Mouse (Mus musculus): ENCODE measurements around the gene 1700029P11Rik. TPM values are rescaled to one million over a fixed set of nuclear protein-coding genes. Genes with fewer than 3 reads are reported as not detected.

Gene 1700029P11Rik
- polyA plus RNA-seq, 1 experiment from 2014 or later: not detected

GRCm38 (mm10) chr15:82023965-82024635 lies 43.8 kb downstream of the 1700029P11Rik start:
- WGBS: 91% methylated on average over 6 of the region's 6 CpGs
- H3K36me3 ChIP-seq (replicated peaks): peaks cover 98% of the 10 kb centered on the region
- H3K4me3 ChIP-seq: no peak overlapping the region

GRCm38 (mm10) chr15:82027276-82027675 lies 46.9 kb downstream of the 1700029P11Rik start:
- Histone ChIP-seq H3K36me3 (replicated peaks) (peaks cover 100% of the 10 kb centered on the region), H3K27me3 (ENCODE audit: poor library complexity, severe bottlenecking) (no peaks in the 10 kb centered on the region), H3K4me1 (no peaks in the 10 kb centered on the region), H3K27ac (no peak overlapping the region), H3K4me3 (no peak overlapping the region), H3K9me3 (no peaks in the 10 kb centered on the region)
- no peak for DNase-seq (ENCODE audit: extremely low spot score, low spot score)
- 94% methylated on average over 7 of the region's 7 CpGs for WGBS

More at GRCm38 (mm10) chr15:82023965-82024635, 43.8 kb downstream of the 1700029P11Rik start:
- H3K27ac ChIP-seq: no peak overlapping the region
- H3K27me3 ChIP-seq (ENCODE audit: poor library complexity, severe bottlenecking): no peaks in the 10 kb centered on the region
- H3K9me3 ChIP-seq: no peaks in the 10 kb centered on the region
- no peak for DNase-seq (ENCODE audit: extremely low spot score, low spot score)
- H3K4me1 ChIP-seq: no peaks in the 10 kb centered on the region

GRCm38 (mm10) chr15:82027726-82028125 lies 47.4 kb downstream of the 1700029P11Rik start:
- H3K4me1 ChIP-seq: no peaks in the 10 kb centered on the region
- 92% methylated on average over 7 of the region's 7 CpGs for WGBS
- H3K9me3 ChIP-seq: no peaks in the 10 kb centered on the region
- DNase-seq (ENCODE audit: extremely low spot score, low spot score): no peak
- no peak overlapping the region for H3K4me3 ChIP-seq
- H3K27me3 ChIP-seq (ENCODE audit: poor library complexity, severe bottlenecking): no peaks in the 10 kb centered on the region
- H3K27ac ChIP-seq: no peak overlapping the region
- H3K36me3 ChIP-seq (replicated peaks): peaks cover 99% of the 10 kb centered on the region

Other genes starting within 250 kb of the 1700029P11Rik start
- gene Zc3h7b, start 235.5 kb upstream of the 1700029P11Rik start, polyA plus RNA-seq (2016; fragmentation: Nextera tagmentation; extraction: Ambion mirVana): 43.4 and 44.3 TPM in 2 replicates
- gene Rangap1, start 235.0 kb upstream of the 1700029P11Rik start, polyA plus RNA-seq (2016; fragmentation: Nextera tagmentation; extraction: Ambion mirVana): 196 and 198 TPM in 2 replicates
- gene Tef, start 178.1 kb upstream of the 1700029P11Rik start, polyA plus RNA-seq (2016; fragmentation: Nextera tagmentation; extraction: Ambion mirVana): 13.5 and 13.7 TPM in 2 replicates
- 20.1 and 20.3 TPM in 2 replicates for gene Tob2, start 121.7 kb upstream of the 1700029P11Rik start, polyA plus RNA-seq (2016; fragmentation: Nextera tagmentation; extraction: Ambion mirVana)
- 255 and 271 TPM in 2 replicates for gene Phf5a, start 108.6 kb upstream of the 1700029P11Rik start, polyA plus RNA-seq (2016; fragmentation: Nextera tagmentation; extraction: Ambion mirVana)
- gene Aco2, start 108.2 kb upstream of the 1700029P11Rik start, polyA plus RNA-seq (2016; fragmentation: Nextera tagmentation; extraction: Ambion mirVana): 147 and 148 TPM in 2 replicates
- 84.0 and 90.8 TPM in 2 replicates for gene Polr3h, start 54.3 kb upstream of the 1700029P11Rik start, polyA plus RNA-seq (2016; fragmentation: Nextera tagmentation; extraction: Ambion mirVana)
- gene Csdc2, start 43.8 kb upstream of the 1700029P11Rik start, polyA plus RNA-seq (2016; fragmentation: Nextera tagmentation; extraction: Ambion mirVana): 9.2 and 10.7 TPM in 2 replicates
- gene Pmm1, start 19.6 kb upstream of the 1700029P11Rik start, polyA plus RNA-seq (2016; fragmentation: Nextera tagmentation; extraction: Ambion mirVana): 37.1 and 39.3 TPM in 2 replicates
- 90.8 and 94.9 TPM in 2 replicates for gene Xrcc6, start 7.3 kb downstream of the 1700029P11Rik start, polyA plus RNA-seq (2016; fragmentation: Nextera tagmentation; extraction: Ambion mirVana)
- gene Desi1, start 53.3 kb downstream of the 1700029P11Rik start, polyA plus RNA-seq (2016; fragmentation: Nextera tagmentation; extraction: Ambion mirVana): 35.2 and 36.5 TPM in 2 replicates
- 386 and 402 TPM in 2 replicates for gene Snu13, start 67.1 kb downstream of the 1700029P11Rik start, polyA plus RNA-seq (2016; fragmentation: Nextera tagmentation; extraction: Ambion mirVana)
- gene 4930407I10Rik, start 78.6 kb downstream of the 1700029P11Rik start, polyA plus RNA-seq (2016; fragmentation: Nextera tagmentation; extraction: Ambion mirVana): not detected in 2 replicates
- gene Mei1, start 89.5 kb downstream of the 1700029P11Rik start, polyA plus RNA-seq (2016; fragmentation: Nextera tagmentation; extraction: Ambion mirVana): 0.06 and 0.11 TPM in 2 replicates
- gene Ccdc134, start 147.4 kb downstream of the 1700029P11Rik start, polyA plus RNA-seq (2016; fragmentation: Nextera tagmentation; extraction: Ambion mirVana): 22.9 and 24.0 TPM in 2 replicates
- gene Srebf2, start 166.6 kb downstream of the 1700029P11Rik start, polyA plus RNA-seq (2016; fragmentation: Nextera tagmentation; extraction: Ambion mirVana): 207 and 227 TPM in 2 replicates
- gene Shisa8, start 232.3 kb downstream of the 1700029P11Rik start, polyA plus RNA-seq (2016; fragmentation: Nextera tagmentation; extraction: Ambion mirVana): 0.87 and 0.95 TPM in 2 replicates
- 0.18 TPM in 1 of 2 replicates, not detected in the other for gene Tnfrsf13c, start 243.8 kb downstream of the 1700029P11Rik start, polyA plus RNA-seq (2016; fragmentation: Nextera tagmentation; extraction: Ambion mirVana)